Mouse (Mus musculus) limb, embryonic 15.5 days (tissue): Measurements from ENCODE around the gene Med13l. TPM values are rescaled to one million over a fixed set of nuclear protein-coding genes. Genes with fewer than 3 reads are reported as not detected.

Experiments used
- ATAC-seq: fragments of 200-750 bp; cut with Nextera tagmentation; 2 replicates; pipeline ENCODE4 v1.8.0; 2017; ENCODE audit warnings: low read depth, moderate TSS enrichment; ENCODE audit not compliant: insufficient number of reproducible peaks, low FRiP score, low TSS enrichment
- H3K27ac ChIP-seq: fragments of 300-500 bp; sonication (generic); 2 replicates; pipeline ENCODE4 v1.5.1; 2015; ENCODE audit warnings: moderate library complexity, mild to moderate bottlenecking, inconsistent platforms
- H3K27me3 ChIP-seq: fragments of 300-500 bp; sonication (generic); 2 replicates; pipeline ENCODE4 v1.6.1; 2015; ENCODE audit warnings: inconsistent platforms
- H3K36me3 ChIP-seq: fragments of 300-500 bp; sonication (generic); 2 replicates; pipeline ENCODE4 v1.6.1; 2015; ENCODE audit warnings: inconsistent platforms
- H3K4me1 ChIP-seq: fragments of 300-500 bp; sonication (generic); 2 replicates; pipeline ENCODE4 v1.6.1; 2015; ENCODE audit warnings: inconsistent platforms
- H3K4me2 ChIP-seq: fragments of 300-500 bp; sonication (generic); 2 replicates; pipeline ENCODE4 v1.6.1; 2015; ENCODE audit warnings: mild to moderate bottlenecking, inconsistent platforms
- H3K4me3 ChIP-seq: fragments of 300-500 bp; sonication (generic); 2 replicates; pipeline ENCODE4 v1.5.1; 2015; ENCODE audit warnings: mild to moderate bottlenecking, inconsistent platforms
- H3K9ac ChIP-seq: fragments of 300-500 bp; sonication (generic); 2 replicates; pipeline ENCODE4 v1.6.1; 2015; ENCODE audit warnings: inconsistent platforms
- H3K9me3 ChIP-seq: fragments of 300-500 bp; sonication (generic); 2 replicates; pipeline ENCODE4 v1.6.1; 2016; ENCODE audit warnings: inconsistent platforms
- WGBS: fragments of 180-500 bp; shearing (Covaris S2); methylation state at CpG from one replicate; pipeline ENCODE4 v1.1.7; 2015; 5-methylcytosine and 5-hydroxymethylcytosine counted together
- polyA plus RNA-seq: library from polyadenylated mRNA; unstranded; fragments of >200 nt; fragmentation: Nextera tagmentation; extraction: Ambion mirVana; gene quantifications from 2 replicates; pipeline ENCODE4 v1.2.1, GENCODE M21; 2015

The Med13l gene
- polyA plus RNA-seq, 1 experiment from 2014 or later = 16.5 TPM

DNA sequence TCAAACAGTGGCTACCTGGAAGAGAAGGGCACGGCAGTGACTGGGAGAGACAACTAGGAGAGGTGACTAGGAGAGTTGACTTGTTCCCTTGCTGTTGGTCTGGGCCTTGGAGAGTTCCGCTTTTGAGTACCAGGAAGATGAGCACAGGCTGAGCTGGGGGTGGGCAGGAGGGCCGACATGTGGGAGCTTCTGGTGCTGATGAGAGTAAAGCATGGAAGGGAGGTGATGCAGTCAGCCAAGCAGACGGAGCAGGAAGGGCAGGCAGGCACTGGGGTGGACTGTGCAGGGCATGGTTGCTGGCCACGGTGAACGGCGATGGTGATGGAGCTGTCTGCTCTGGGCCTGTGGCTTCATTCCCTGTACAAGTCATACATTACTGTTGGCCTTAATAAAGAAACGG is 172.2 kb downstream of the Med13l start:
- ATAC-seq = no peak

DNA sequence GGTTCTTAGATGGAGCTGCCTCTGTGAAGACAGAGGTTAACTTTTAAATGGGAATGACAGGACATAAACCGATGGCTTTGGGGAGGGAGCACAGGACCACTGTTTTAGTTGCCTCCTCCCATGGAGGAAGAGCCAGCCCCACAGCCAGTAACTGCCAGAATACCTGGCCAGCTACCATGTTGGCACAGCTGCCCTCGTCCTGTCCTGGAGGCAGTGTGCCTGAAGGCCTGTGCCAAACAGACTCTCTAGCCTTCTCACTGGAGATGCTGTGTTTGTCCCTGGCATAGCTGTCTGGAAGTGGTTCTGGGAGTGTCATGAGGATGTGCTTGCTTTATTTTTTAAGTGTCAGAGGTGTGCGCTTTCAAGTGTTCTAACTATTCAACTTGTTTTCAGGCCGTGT is 173.1 kb downstream of the Med13l start:
- H3K9ac ChIP-seq = no peak overlapping the region
- 82% methylated on average over 4 of the region's 4 CpGs for WGBS

More for the DNA sequence above, 172.2 kb downstream of the Med13l start:
- Histone ChIP-seq H3K9me3 (no peaks in the 10 kb centered on the region), H3K4me3 (no peak overlapping the region), H3K9ac (no peak overlapping the region), H3K36me3 (peaks cover 83% of the 10 kb centered on the region), H3K4me2 (no peak overlapping the region), H3K4me1 (no peaks in the 10 kb centered on the region), H3K27me3 (no peaks in the 10 kb centered on the region), H3K27ac (no peak overlapping the region)
- WGBS = 86% methylated on average over 8 of the region's 8 CpGs

DNA sequence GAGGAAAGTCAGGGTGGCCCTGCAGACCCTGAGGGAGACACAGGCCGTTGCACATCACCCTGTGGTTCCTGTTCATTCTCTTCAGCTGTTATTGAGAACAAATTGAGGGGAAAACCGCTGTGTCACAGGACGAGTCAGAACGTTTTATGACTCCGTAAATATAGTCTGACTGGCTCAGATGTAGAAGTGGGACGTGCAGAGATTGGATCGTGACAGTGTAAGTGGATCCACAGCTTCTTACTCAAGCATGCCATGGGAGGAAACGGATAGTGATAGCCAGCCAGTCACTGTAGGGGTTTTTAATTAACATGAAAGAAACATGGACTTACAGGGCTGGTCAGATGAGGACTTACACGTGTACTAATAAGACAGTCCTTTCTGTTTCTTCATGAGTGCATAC is 174.0 kb downstream of the Med13l start:
- no peak overlapping the region for H3K4me2 ChIP-seq
- no peak overlapping the region for H3K27ac ChIP-seq
- H3K4me1 ChIP-seq = no peaks in the 10 kb centered on the region
- ATAC-seq = no peak
- H3K27me3 ChIP-seq = no peaks in the 10 kb centered on the region
- H3K36me3 ChIP-seq = peaks cover 83% of the 10 kb centered on the region
- H3K4me3 ChIP-seq = no peak overlapping the region
- no peak overlapping the region for H3K9ac ChIP-seq
- H3K9me3 ChIP-seq = no peaks in the 10 kb centered on the region
- WGBS = 44% methylated on average over 9 of the region's 9 CpGs

More for the DNA sequence above, 173.1 kb downstream of the Med13l start:
- no peak overlapping the region for H3K27ac ChIP-seq
- H3K4me1 ChIP-seq = no peaks in the 10 kb centered on the region
- no peaks in the 10 kb centered on the region for H3K27me3 ChIP-seq
- H3K4me2 ChIP-seq = no peak overlapping the region
- H3K36me3 ChIP-seq = peaks cover 83% of the 10 kb centered on the region
- no peak for ATAC-seq
- no peaks in the 10 kb centered on the region for H3K9me3 ChIP-seq
- no peak overlapping the region for H3K4me3 ChIP-seq

DNA sequence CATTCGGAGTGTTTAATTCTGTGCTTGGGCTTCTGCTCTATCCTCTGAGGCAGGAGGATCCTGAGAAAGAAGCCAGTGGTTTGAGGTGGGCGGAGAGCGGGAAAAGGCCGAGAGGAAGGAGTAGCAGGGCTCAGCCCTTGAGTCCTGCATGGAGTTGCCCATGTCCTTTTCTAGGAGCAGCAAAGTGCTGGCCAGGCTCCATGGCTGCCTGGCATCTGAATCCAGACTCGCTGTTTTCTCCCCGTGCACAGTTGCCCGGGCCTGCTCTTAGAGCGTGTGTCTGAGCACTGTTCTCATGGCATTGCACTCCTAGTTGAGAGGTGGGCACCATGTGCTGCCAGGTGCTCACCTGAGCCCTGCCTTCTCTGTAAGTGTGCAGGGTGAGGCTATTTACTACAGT is 175.3 kb downstream of the Med13l start:
- no peaks in the 10 kb centered on the region for H3K4me1 ChIP-seq
- peaks cover 83% of the 10 kb centered on the region for H3K36me3 ChIP-seq
- H3K9ac ChIP-seq = no peak overlapping the region
- no peak overlapping the region for H3K27ac ChIP-seq
- no peak overlapping the region for H3K4me2 ChIP-seq
- no peak for ATAC-seq
- H3K4me3 ChIP-seq = no peak overlapping the region
- WGBS = 93% methylated on average over 8 of the region's 8 CpGs
- no peaks in the 10 kb centered on the region for H3K27me3 ChIP-seq
- H3K9me3 ChIP-seq = no peaks in the 10 kb centered on the region

DNA sequence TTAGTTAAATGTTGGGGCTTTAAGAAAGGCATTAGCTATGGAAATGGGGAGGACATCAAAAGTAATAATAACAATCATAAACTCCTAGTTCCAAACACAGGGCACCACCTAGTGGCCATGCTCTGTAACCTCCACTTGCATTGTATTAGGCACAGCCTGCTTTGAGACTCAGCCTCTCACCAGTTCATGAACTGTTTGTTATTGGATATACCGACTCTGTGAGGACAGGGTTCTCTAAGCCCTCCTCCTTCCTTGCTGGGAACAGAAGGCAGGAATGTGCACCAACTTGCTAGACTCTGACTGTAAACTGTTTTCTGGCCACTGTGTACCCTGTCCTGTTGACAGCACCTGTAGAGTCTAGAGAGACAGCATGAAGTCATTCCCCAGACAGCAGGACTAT is 177.1 kb downstream of the Med13l start:
- no peak overlapping the region for H3K4me2 ChIP-seq
- peaks cover 87% of the 10 kb centered on the region for H3K36me3 ChIP-seq
- no peaks in the 10 kb centered on the region for H3K9me3 ChIP-seq
- ATAC-seq = 0 out of 2 replicates have a peak, but pooled peaks have one; percentile 53
- H3K9ac ChIP-seq = no peak overlapping the region
- no peak overlapping the region for H3K27ac ChIP-seq
- no peak overlapping the region for H3K4me3 ChIP-seq
- 22% methylated on average over 1 of the region's 1 CpGs for WGBS
- H3K4me1 ChIP-seq = no peaks in the 10 kb centered on the region
- H3K27me3 ChIP-seq = no peaks in the 10 kb centered on the region

DNA sequence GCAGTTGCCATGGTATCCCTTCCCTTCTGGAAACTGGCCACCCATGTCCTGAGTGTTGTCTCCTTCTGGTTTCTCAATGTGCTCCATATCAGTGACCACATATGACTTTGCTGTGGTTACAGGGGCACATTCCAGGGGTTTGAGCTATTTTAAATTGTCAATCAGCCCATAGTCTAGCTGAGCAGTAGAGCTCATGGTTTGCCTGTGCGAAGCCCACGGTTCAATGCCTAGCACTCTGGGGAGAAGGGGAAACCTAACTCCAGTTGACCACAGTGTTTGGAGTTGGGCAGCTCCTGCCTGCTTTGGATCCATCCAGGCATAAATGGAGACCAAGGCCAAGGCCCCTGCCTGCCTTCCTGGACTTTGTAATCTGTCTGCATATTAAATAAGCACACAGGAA is 182.6 kb downstream of the Med13l start:
- Histone ChIP-seq H3K27ac (no peak overlapping the region), H3K27me3 (no peaks in the 10 kb centered on the region), H3K4me1 (no peaks in the 10 kb centered on the region), H3K9ac (no peak overlapping the region), H3K4me2 (no peak overlapping the region), H3K9me3 (no peaks in the 10 kb centered on the region), H3K4me3 (no peak overlapping the region), H3K36me3 (peaks cover 94% of the 10 kb centered on the region)
- no peak for ATAC-seq
- 83% methylated on average over 2 of the region's 2 CpGs for WGBS

DNA sequence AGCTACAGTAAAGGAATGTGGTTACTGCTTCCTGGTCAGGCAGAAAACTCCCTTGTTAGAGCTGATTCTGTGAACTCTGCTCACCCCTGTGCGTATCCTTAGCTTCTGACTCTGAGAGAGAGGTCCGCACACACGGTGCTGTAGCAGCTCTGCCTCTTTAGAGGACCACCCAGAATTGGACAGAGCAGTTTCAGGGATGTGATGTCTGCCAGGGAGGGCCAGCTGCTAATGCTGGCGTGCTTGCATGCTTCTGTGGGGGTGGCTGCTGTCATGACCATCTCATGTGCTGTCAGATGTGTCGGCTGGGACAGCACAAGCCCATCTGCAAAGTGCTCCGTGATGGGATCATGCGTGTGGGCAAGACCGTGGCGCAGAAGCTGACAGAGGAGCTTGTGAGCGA is 186.5 kb downstream of the Med13l start:
- H3K4me3 ChIP-seq = no peak overlapping the region
- no peak overlapping the region for H3K4me2 ChIP-seq
- no peak for ATAC-seq
- no peaks in the 10 kb centered on the region for H3K4me1 ChIP-seq
- H3K27me3 ChIP-seq = no peaks in the 10 kb centered on the region
- WGBS = 89% methylated on average over 10 of the region's 10 CpGs
- H3K27ac ChIP-seq = no peak overlapping the region
- H3K9me3 ChIP-seq = no peaks in the 10 kb centered on the region
- no peak overlapping the region for H3K9ac ChIP-seq
- peaks cover 95% of the 10 kb centered on the region for H3K36me3 ChIP-seq

DNA sequence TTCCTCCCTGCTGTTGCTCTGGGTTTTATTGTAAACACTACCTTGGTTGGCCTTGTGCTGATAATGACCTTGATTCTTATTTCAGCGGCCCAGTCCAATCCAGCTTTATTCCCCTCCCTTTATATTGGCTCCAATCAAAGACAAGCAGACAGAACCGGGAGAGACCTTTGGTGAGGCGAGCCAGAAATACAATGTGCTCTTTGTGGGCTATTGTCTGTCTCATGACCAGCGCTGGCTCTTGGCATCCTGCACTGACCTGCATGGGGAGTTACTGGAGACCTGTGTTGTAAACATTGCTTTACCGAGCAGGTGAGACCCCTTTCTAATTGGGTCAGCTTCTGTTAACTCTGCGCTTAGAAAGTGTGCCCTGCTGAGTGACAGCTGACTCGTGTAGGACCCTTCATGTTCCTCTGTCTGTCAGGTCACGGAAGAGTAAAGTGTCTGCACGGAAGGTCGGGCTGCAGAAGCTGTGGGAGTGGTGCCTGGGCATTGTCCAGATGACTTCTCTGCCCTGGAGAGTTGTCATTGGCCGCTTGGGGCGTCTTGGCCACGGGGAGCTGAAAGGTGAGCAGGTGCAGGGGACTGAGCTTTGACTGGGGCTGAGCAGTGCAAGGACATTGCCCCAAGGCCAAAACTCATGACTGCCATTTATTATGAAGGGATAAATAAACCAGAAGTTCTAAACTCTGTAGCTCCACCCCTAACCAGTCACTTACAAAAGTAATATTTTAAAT is 191.1 kb downstream of the Med13l start:
- Histone ChIP-seq H3K9me3 (no peaks in the 10 kb centered on the region), H3K9ac (no peak overlapping the region), H3K4me2 (no peak overlapping the region), H3K4me1 (no peaks in the 10 kb centered on the region), H3K4me3 (no peak overlapping the region), H3K27me3 (no peaks in the 10 kb centered on the region), H3K27ac (no peak overlapping the region), H3K36me3 (peaks cover 97% of the 10 kb centered on the region)
- no peak for ATAC-seq
- WGBS = 85% methylated on average over 13 of the region's 13 CpGs

DNA sequence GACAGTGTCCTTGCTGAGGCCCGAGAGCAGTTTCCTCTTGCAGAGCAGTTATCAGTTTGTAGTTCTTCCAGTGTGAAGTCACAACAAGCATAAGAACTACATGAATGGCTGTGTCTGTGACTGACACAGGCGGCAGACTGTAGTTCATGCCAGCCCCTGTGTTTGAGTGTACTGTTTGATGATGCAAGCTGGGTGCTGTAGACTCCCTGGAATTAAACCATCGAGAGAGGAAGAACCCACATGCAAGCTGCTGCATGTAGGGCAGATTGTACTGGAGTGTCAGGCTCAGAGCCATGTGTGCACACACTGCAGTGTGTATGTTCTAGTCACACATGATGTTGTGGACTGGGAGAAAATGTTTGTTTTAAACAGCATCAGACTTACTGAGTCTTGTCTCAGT is 192.4 kb downstream of the Med13l start:
- no peak for ATAC-seq
- H3K36me3 ChIP-seq = peaks cover 99% of the 10 kb centered on the region
- H3K27ac ChIP-seq = no peak overlapping the region
- H3K27me3 ChIP-seq = no peaks in the 10 kb centered on the region
- no peak overlapping the region for H3K4me3 ChIP-seq
- H3K9ac ChIP-seq = no peak overlapping the region
- no peaks in the 10 kb centered on the region for H3K4me1 ChIP-seq
- no peaks in the 10 kb centered on the region for H3K9me3 ChIP-seq
- 78% methylated on average over 3 of the region's 3 CpGs for WGBS
- no peak overlapping the region for H3K4me2 ChIP-seq

DNA sequence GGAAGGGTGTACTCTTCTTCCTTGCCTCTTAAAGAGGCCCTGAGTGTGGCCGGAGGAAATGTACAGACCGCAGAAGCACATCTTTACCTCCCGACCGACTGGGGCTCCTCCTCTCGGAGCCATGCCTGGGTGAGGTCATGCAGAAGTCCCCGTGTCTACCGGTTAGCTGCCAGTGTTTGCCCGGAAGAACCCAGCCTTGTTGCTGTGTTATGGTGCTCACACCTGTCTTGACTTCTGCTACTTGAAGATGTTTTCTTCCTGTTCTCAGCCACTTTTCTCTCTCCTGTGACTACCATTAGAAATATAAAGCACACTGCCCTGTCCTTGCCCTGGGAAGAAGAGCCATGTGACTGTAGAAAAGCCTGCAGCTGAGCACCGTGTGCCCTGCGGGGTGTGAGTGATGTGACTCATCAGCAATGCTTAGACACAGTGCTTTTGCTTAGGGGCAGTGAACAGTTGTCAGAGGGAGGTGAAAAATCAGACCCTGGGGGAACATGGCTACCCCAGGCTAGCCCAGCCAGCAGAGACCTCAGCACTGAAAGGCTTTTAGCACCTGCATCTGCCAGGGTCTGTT is 193.1 kb downstream of the Med13l start:
- Histone ChIP-seq H3K4me1 (no peaks in the 10 kb centered on the region), H3K9me3 (no peaks in the 10 kb centered on the region), H3K36me3 (peaks cover 98% of the 10 kb centered on the region), H3K4me2 (no peak overlapping the region), H3K27ac (no peak overlapping the region), H3K27me3 (no peaks in the 10 kb centered on the region), H3K4me3 (no peak overlapping the region), H3K9ac (no peak overlapping the region)
- ATAC-seq = no peak
- WGBS = 88% methylated on average over 10 of the region's 10 CpGs

DNA sequence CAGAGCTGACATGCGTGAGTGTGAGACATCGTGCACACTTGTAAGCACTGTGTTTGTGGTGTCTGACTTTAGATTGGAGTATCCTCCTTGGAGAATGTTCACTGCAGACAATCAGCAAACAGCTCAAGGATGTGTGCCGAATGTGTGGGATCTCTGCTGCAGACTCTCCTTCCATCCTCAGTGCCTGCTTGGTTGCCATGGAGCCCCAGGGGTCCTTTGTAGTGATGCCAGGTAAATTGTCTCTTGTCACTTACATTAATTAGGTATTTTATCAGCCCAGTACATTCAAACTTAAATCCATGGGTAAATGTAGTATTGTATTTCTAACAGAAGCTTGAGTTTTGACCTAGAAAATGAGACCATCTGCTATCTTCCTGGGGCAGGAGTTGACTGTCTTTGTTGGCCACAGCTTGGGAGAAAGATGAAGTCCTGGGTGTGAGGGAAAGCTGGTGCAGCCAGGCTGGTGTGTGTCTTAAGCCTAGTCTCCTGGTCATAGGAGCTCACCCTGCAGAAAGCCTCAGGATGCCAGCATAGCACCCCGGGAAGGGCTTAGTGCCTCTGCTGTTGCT is 193.8 kb downstream of the Med13l start:
- no peak for ATAC-seq
- Histone ChIP-seq H3K4me3 (no peak overlapping the region), H3K9ac (no peak overlapping the region), H3K4me1 (no peaks in the 10 kb centered on the region), H3K4me2 (no peak overlapping the region), H3K36me3 (peaks cover 98% of the 10 kb centered on the region), H3K9me3 (no peaks in the 10 kb centered on the region), H3K27me3 (no peaks in the 10 kb centered on the region), H3K27ac (no peak overlapping the region)
- 82% methylated on average over 4 of the region's 4 CpGs for whole genome bisulfite sequencing

DNA sequence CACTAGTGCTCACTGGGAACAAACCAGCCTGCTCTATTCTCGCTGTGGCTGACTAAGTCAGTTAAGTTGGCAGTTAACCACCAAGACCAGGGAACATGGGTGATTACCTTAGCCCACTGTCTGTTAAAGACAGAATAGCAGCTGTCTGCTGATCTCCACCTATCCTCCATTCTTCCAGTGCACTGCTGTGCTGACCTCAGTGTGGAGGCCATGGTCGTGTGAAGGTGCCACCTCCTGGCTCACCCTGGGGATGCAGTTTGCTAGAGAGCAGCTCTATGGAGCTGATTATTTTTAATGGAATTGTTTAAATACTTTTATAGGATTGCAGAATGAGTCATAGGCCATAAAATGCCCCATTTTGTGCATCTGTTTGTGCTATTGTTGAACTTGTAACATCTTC is 195.6 kb downstream of the Med13l start:
- Histone ChIP-seq H3K4me1 (no peaks in the 10 kb centered on the region), H3K9me3 (no peaks in the 10 kb centered on the region), H3K9ac (no peak overlapping the region), H3K4me3 (no peak overlapping the region), H3K27me3 (no peaks in the 10 kb centered on the region), H3K27ac (no peak overlapping the region), H3K36me3 (peaks cover 98% of the 10 kb centered on the region), H3K4me2 (no peak overlapping the region)
- ATAC-seq = no peak
- 56% methylated on average over 2 of the region's 2 CpGs for WGBS
